Mouse (Mus musculus): ENCODE data around the gene Bin2. TPM values are rescaled to one million over a fixed set of nuclear protein-coding genes. Genes with fewer than 3 reads are reported as not detected.

Bin2 gene
- total RNA-seq (2022), result under 1 TPM in 2 of 4 experiments, not detected in 2; 0.36 to 0.40 TPM

DNA sequence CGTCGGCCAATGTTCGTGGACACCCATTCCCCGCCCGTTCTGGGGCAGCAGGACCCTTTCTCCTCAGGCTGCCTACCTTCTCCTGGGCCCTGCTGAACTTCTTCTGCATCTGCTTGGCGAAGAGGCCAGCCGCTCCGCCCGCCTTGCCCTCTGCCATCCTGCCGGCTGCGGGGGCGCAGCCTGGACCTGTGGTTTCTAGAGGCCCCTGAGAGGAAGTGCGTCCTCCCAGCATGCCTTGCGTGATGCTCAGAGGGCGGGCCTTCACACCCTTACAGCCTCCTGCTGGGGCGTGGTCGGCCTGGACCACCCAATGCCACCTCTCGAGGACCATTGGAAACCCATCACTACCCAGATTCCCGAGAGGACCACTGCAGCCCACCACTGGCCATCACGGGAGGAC lies at the start of gene Bin2:
Bin2 (minus strand) TSS at position 217 of the 400 bp plus-strand sequence.
- no peak for DNase-seq (ENCODE audit: low spot score in 2 of 2)

DNA sequence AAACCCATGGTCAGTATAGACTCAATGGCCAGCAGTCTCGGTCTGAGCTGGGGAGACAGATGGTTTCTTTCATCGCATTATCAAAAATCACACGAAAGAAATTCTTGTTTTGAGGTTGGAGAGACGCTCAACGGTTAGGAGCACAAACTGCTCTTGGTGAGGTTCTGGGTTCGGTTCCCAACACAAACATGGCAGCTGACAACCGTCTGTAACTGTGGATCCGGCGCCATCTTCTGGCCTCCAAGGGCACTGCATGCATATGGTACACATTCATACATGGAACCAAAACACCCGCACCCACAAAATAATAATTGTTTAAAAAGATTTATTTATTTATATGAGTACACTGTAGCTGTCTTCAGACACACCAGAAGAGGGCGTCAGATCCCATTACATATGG lies 49.2 kb upstream of the Bin2 start:
- no peak for DNase-seq (ENCODE audit: low spot score in 2 of 2)

DNA sequence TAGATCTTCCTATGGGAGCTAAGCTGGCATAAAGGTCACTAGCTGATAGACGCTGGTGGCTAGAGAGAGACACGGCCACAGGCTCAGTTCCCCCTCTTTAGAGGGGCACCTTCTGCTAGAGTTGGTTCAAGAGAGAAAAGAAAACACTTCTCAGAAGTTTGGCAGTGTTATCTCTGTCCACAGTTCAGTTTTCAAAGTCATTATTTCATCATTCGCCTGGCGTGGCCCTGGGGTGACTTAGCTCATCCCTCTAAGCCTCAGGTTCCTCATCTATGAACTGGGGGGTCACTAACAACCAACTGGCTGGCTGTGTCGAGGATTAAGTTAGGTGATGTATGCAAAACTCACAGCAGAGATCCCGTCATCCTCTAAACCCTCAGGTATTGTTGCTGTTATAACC lies 48.6 kb upstream of the Bin2 start:
- no peak for DNase-seq (ENCODE audit: low spot score in 2 of 2)

DNA sequence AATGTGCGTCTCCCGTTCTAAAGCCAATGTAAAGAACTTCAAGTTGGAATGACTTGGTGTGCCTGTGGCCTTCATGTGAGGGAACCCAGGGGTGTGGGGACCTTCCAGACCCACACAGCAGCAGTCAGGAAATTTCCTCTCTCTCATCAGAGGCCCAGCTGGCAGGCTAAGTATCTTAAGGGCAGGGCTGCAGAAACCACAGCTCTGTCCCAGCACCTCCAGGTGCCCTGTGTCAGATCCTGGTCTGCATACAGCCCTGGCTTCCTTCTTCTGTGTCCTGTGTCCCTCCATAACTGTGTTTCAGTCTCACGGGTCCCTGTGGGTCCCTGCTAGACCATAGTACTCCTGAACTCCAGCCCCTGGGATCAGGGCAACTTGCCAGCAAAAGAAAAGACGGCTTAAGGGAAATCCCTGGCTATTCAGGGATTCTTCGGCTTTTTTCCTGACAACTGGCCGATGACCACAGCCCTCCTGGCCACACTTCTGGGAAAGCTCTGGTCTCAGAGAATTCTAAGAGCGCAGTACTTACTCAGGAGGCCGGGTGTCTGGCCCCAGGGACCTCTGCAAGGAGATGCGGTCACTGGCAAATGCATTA lies 46.1 kb upstream of the Bin2 start:
- DNase-seq (ENCODE audit: low spot score in 2 of 2), result no peak

DNA sequence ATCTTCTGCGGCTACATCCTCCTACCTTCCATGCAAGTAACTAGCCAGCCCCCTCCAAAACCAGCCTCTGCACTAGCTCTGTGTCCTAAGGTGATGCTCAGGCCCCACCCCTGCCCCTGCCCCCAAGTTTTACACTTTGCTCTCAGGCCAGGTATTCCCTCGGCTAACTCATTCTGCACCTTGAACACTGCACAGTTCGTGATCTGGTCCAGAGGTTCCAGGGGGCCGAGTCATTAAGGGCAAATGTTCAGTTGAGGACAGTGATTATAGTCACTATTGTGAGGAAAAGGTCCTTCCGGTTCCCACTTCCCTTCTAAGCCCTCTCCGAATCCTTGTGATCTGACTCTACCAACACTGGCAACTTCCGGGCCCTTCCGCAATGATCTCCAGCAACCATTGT lies 45.1 kb upstream of the Bin2 start:
- DNase-seq (ENCODE audit: low spot score in 2 of 2), result no peak

DNA sequence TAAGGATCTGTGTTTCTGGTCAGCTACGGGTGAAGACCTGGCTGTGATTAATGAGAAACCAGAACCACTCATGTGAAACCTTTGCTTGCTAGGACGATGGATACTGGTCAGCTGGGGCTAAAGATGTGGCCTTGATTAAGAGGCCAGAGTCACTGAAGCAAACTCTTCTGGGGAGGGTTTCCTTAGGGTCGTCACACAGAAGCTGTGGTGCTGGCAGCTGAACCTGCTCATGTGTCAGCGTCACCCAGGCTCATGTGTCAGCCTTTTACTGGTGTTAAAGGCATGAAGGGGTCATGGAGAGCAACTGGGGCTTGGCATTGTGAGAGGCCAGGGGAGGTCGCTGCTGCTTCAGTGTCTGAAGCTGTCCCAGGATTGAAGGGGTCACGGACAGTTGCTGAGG lies 41.5 kb upstream of the Bin2 start:
- DNase-seq (ENCODE audit: low spot score in 2 of 2), result no peak

DNA sequence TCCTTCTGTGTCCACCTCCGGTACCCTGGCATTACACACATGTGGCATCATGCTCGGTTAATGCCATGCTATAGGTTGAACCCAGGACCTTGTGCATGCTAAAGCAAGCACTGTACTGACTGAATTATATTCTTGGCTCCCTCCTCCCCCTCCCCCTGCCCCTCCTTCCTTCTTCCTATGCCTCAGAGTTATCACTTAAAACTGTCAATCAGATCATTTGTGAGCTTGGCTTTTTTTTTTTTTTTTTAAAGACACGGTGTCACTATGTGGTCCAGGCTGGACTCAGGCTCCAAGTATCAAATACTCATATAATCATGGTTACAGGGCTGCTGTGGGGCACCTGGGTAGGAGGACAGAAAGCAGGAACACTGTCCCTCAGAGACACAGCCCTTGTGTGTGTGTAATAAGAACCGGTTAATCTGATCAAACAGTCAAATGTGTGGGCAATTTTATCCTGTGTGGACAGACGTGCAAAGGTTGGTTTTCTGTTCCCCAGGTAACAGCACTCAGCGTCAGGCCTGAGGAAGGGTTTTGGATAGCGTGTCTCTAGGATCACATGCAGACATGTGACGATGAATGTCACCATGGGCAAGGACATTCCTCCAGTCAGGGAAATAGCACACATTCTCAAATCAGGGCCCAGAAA lies 39.2 kb upstream of the Bin2 start:
- DNase-seq (ENCODE audit: low spot score in 2 of 2), result no peak

DNA sequence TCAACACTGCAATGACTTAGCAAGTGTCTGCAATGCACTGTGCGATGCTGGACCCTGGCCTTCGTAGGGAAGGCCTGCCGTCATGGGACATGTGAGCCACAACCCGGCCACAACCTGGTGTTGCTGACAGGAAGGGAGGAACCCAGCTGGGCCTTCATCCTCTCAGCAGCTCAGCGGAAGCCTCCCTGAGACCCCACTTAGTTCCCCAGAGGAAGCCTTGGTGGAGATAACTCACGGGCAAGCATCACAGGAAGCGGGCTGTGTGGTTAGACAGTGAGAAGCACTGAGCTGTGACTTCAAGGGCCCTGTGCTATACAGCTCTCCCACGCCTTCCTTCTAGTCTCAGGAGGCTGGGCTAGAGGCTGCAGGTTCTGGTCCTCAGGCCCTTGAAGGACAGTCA lies 36.9 kb upstream of the Bin2 start:
- DNase-seq (ENCODE audit: low spot score in 2 of 2), result no peak

DNA sequence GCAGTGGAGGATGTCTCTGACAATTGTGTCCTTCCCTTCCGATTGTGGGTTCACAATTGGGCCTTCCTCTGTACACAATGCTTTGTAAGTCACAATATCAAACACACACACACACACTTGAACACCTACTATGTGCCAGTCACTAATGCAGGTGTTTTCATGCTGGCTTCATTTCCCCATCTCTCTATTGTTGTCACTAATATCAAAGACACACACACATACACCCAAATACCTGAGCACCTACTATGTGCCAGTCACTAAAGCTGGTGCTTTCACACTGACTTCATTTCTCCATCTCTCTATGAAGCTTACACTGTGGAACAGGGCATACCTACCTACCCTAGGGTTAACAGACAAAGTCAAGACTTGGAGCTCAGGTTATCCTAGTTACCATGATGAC lies 36.0 kb upstream of the Bin2 start:
- no peak for DNase-seq (ENCODE audit: low spot score in 2 of 2)

DNA sequence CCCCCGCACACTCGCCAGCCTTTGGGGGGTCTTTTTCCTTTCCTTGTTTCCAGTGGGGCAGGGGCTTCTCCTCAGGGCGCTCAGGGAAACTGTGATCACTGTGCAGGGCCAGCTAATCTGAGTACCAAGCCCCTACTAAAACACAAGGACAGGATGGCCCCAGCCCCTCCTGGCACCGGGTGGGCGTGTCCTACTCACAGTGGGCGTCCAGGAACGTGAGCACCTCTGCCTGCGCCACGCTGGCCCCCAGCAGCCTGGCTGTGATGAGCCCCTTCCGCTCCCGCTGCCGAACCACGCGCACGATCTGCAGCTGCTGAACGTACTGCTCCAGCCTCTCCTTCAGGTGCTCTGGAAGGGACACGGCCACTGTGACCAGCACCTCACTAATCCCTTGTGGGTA lies 34.6 kb upstream of the Bin2 start:
- no peak for DNase-seq (ENCODE audit: low spot score in 2 of 2)

DNA sequence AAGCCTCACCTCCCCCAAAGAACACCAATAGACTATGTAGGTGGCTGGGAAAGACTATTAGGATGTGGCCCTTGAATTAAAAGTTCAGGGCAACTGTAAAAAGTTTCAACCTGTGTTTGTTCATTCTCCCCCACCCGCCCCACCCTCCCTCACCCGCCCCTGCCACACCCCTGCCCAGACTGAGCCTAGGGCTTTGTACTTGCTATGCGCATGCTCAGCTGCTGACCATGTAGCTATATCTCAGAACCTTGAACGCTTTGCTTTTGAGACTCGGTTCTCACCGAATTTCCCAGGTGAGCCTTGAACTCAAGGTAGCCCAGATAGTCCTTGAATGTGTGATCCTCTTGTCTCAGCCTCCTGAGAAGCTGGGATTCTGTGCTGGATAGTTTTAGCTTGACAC lies 32.5 kb upstream of the Bin2 start:
- DNase-seq (ENCODE audit: low spot score in 2 of 2), result no peak

DNA sequence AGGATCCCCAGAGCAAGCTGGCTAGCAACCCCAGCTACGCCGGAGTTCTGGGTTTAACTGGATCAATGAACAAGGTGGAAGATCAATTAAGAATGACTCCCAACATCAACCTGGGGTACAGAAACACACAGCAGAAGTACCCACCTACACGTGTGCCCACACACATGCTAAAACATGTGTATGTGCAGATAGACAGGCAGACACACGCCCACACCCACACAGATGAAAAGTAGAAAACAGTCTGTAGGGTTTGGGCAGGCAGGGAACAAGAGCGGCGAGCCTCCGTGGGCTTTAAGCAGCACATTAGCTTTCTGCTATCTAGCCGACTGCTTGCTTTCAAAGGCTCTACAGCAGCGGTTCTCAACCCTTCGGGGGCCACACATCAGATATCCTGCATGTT lies 31.8 kb upstream of the Bin2 start:
- no peak for DNase-seq (ENCODE audit: low spot score in 2 of 2)

DNA sequence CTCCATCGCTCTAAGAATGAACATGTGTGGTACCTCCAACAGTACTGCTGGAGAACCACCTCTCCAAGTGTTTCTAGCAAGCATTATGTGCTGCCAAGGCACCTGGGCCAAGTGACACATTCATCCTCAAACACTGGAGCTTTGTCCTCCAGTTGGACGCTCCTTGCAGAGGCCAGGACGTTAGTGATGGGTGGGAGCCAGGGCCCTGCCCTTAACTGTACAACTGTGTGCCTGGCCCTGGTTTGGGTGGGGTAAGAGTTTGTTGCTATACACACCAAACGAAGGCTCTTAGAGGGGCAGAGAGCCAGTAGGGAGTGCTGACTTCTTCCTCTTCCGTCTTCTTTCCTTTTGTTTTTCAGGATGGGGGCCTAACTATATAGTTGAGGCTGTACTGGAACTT lies 31.1 kb upstream of the Bin2 start:
- DNase-seq (ENCODE audit: low spot score in 2 of 2), result no peak

DNA sequence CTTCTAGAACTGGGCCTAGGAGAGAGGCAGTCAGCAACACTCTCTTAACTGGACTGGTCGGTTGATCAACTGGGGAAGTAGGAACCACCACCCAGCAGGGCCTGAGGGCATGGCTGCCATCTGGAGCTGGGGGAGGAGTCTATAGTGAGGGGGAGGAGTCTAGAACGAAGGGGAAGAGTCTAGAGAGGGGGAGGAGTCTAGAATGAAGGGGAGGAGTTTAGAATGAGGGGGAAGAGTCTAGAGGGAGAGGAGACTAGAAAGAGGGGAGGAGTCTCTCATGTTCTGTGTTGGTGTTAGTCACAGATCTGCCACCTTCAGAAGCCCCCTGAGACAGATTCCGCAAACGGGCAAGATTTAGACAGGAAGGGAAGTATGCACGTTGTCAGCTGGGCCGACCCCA lies 30.0 kb upstream of the Bin2 start:
- no peak for DNase-seq (ENCODE audit: low spot score in 2 of 2)

DNA sequence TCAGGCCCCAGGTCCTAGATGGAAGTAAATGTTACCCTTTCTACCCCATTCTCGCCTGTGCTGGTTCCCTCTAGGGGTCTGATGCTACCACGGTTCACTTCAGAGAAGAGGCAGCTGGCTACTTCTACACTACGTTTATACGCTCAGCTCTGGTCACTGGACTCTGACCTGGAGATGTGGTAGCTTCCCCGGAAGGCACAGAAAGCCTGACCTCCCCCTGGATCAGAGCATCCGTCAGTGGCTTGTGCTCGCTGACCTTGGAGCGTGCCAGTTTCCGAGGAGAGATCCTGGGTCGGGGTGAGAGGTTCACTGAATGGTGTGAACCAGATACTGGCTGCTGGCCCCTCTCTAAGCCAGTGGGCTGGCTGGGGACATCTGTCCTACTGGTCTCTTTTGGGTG lies 28.7 kb upstream of the Bin2 start:
- DNase-seq (ENCODE audit: low spot score in 2 of 2), result no peak

DNA sequence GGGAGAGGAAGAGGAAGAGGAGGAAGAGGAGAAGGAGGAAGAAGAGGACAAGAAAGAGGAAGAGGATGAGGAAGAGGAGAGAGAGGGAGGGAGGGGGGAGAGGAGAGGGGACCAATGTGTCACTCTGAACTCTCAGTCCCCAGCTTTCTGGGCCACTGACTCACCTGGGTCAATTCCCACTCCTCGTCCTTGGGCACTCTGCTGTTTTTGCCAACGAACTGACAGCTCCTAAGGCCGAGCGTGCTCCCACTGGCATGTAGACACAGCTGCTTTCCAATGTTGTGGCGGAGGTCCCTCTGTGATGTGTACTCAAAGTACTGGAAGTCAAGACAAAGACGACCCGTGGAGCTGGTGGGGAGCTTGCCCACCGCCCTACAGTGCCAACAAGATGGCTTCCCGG lies 25.1 kb upstream of the Bin2 start:
- no peak for DNase-seq (ENCODE audit: low spot score in 2 of 2)

DNA sequence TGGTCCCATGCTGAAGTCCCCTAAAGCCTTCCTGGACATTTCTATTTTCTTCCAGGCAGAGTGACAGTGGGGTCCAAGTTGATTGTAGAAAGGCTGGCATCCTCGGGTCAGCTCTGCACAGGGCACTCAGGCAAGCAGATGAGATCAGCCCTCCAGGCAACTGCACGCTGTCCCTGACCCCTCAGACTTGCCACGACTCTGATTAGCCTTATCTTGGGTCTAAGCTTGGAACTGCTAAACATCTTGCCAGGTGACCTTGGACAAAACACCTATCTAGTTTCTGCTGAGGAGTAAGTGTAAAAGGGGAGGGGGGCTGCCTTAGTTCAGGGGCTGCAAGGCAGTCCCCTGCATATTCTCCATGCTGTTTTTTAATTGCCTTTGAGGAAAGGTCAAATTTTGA lies 22.6 kb upstream of the Bin2 start:
- no peak for DNase-seq (ENCODE audit: low spot score in 2 of 2)

DNA sequence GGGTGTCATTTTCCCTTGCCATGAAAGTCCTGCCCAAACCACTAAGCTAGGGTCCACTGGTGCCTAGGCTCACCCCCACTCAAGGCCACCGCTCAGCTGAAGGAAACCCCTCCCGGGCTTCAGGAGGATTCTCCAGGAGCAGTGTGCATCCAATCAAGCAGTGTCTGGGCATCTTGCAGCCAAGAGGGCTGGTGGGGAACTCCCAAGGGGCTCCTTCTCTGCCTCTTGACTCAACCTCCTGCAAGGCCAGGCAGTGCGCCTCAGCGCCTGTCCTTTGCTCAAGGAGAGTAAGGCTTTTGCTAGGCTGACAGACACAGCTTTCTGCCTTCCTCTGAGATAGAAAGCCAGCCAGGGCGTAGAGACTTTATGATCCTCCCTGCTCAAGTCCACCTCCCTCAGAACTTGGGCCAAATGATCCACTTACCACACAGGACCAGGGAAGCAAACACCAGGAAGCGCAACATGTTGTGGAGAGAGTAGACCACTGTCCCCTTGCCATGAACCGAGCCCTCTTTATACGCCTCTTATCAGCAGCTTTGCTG lies 18.1 kb upstream of the Bin2 start, which contains the start of gene Cela1:
Cela1 (minus strand) TSS at position 492 of the 542 bp plus-strand sequence.
- no peak for DNase-seq (ENCODE audit: low spot score in 2 of 2)

DNA sequence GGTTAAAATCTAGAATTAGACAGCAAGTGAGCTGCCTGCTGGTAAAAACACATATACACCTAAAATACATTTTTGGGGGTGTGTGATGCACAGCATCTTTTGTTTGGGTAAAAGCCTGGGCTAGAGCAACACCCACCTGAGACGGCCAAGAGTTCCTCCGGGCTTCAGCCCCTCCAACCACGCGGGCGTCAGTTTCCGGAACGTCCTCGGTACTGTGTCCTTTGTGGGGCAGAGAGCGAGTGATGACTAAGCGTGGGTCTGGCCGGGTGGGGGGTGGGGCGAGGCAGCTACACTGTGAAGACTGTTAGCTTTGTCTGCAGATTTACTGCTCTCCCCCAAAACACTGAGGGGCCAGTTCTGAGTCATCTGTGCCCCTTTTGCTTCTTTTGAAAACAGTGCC lies 17.6 kb upstream of the Bin2 start:
- DNase-seq (ENCODE audit: low spot score in 2 of 2), result no peak

DNA sequence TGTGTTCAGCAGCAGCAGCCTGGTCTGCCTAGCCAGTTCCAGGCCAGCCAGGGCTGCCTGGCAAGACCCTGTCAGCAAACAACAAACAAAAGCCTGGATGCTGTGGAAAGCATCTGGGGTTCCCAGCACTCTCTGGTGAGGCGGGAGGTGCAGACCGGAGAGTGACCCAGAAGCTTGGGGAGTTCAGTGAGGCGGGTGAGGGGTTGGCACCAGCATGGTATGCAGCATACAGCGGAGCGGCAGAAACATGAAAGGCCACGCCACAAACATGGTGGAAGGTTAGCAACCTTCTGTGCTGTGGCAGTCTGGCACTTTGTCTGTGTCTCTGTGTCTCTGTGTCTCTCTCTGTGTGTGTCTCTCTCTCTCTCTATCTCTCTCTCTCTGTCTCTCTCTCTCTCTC lies 17.1 kb upstream of the Bin2 start:
- no peak for DNase-seq (ENCODE audit: low spot score in 2 of 2)

DNA sequence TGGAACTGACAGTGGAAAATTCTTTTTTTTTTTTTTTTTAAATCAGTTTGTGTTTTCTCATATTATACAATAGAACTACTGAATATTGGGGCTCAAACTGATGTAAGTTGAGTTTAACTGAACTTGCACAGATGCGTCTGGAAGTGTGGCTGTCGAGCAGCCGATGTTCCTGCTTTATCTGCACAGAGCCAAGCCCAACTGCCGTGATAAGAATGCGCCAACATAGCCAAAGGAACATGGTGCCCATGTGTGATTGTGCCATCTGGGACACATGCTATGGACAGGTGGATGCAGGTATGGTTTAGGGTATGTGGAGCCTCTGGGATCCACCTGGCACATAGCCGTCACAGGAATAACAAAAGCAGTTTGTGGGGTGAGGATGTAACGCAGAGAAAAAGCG lies 16.5 kb upstream of the Bin2 start:
- DNase-seq (ENCODE audit: low spot score in 2 of 2), result no peak

DNA sequence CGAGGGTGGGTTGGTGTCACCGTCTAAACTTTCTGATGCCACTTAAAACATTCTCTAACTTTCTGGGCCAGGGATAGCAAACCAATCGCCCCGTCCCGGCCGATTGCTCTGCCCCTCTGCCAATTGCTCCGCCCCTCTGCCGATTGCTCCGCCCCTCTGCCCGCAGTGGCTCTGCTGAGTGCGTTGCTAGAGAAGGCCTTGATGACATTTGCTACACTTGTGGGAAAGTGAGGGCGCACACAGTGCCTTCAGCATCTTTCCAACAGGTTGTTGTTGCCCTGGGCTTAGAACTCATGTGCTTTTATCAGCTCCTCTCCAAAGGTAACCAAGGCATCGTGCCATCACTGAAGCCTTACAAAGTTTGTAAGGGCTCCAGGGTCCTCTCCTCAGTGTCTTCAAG lies 15.9 kb upstream of the Bin2 start:
- no peak for DNase-seq (ENCODE audit: low spot score in 2 of 2)

DNA sequence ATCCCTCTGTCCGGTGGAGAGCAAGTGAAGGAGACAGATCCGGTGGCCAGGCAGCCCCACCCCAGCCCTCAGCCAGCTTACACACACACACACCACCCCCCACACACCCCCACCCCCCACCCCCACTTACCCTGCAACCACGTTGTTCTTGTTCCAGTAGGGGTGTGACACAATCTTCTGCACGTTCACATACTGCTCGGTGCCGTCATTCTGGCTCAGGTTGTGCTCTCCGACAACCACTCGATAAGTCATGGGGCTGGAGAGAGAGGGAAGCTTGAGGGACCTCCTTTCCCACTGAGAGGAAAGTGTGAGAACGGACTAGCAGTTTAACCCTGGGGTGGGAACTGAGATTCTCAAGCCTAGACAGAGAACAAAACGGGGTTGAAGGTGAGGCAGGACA lies 15.1 kb upstream of the Bin2 start:
- no peak for DNase-seq (ENCODE audit: low spot score in 2 of 2)
